Comparison of ENCODE assay signal across 8 mouse cellular contexts in the genomic region with DNA sequence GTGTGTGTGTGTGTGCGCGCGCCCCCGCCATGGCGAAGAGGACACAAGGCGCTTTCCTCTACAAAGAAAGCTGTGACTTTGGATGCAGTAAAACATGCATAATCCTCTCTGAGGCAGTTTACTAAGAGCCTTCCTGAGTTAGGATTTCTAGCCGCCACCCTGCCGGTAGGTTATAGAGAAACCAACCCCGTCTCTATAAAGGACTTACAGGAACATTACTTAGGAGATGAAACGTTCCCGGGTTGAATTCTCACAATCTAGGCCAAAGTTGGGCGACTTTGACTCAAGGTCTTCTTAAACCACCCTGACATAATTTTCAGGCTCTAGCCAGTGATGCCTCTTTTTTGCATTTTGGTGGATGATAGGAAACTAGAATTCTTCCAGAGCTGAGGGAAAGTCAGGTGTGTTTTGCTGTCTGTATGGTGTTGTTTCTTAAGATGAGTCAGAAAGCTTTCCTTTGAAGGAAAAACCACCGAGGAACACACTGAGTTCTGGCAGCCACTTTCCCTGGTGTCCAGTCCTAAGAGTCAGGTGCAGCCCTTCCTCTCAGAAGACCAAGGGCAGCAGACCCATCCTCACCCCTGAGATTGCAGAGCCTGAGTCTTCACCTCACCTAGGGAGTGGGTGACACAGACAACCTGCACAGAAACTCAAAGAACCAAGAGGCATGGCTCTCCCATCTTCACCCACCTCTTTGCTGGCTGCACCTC. TPM values are rescaled to one million over a fixed set of nuclear protein-coding genes. Genes with fewer than 3 reads are reported as not detected.
DNase-seq lines count a peak whose midpoint lies in the region; ATAC-seq and TF ChIP-seq lines count a peak whose summit lies in the region.

No protein-coding gene starts in this region.

- no peak for DNase-seq in heart, embryonic 10.5 days (ENCODE audit: low spot score)
- DNase-seq in heart, adult 8-10 months (ENCODE audit: low spot score), result no peak
- DNase-seq in liver, embryonic 14.5 days (ENCODE audit: low read depth in 3 of 3, low spot score in 3 of 3), result no peak
- no peak for DNase-seq in gastrocnemius, adult 8-10 months (ENCODE audit: low spot score in 2 of 2)
- DNase-seq in thymus, postnatal 0 days (ENCODE audit: low spot score), result no peak

- no peak for TF ChIP-seq CTCF in liver, embryonic 14.5 days (IDR thresholded peaks at IDR 0.05; ENCODE audit: low read depth)

- H3K27ac ChIP-seq in heart, embryonic 10.5 days, result peak overlapping the region; percentile 98
- peak overlapping the region; percentile 97 for H3K27ac ChIP-seq in forebrain, embryonic 13.5 days
- peak overlapping the region; percentile 85 for H3K27ac ChIP-seq in liver, embryonic 14.5 days

- H3K4me3 ChIP-seq in heart, embryonic 10.5 days, result peak overlapping the region; percentile 80
- peak overlapping the region; percentile 87 for H3K4me3 ChIP-seq in forebrain, embryonic 13.5 days
- H3K4me3 ChIP-seq in liver, embryonic 14.5 days (ENCODE audit: insufficient read depth in 1 of 2, low read depth in 2 of 2, low read length in 2 of 2), result peak overlapping the region; percentile 80 to 98

- H3K4me2 ChIP-seq in forebrain, embryonic 13.5 days, result peak overlapping the region; percentile 93
- H3K4me2 ChIP-seq in liver, embryonic 14.5 days (ENCODE audit: low read depth), result peak overlapping the region; percentile 87

- 4% methylated on average over 13 of the region's 13 CpGs for WGBS in heart, embryonic 10.5 days
- WGBS in forebrain, embryonic 13.5 days, result 2% methylated on average over 13 of the region's 13 CpGs
- WGBS in liver, embryonic 14.5 days (ENCODE audit: insufficient replicate concordance), result 3% methylated on average over 13 of the region's 13 CpGs

- H3K36me3 ChIP-seq in heart, embryonic 10.5 days, result no peaks in the 10 kb centered on the region
- no peaks in the 10 kb centered on the region for H3K36me3 ChIP-seq in forebrain, embryonic 13.5 days (ENCODE audit: poor library complexity, severe bottlenecking)
- H3K36me3 ChIP-seq in liver, embryonic 14.5 days (replicated peaks; ENCODE audit: control insufficient read depth, insufficient read depth, low read depth), result no peaks in the 10 kb centered on the region; the same call in 1 of the 2 replicates

- H3K27me3 ChIP-seq in heart, embryonic 10.5 days (ENCODE audit: insufficient read depth, poor library complexity, severe bottlenecking), result no peaks in the 10 kb centered on the region
- H3K27me3 ChIP-seq in forebrain, embryonic 13.5 days, result no peaks in the 10 kb centered on the region
- no peaks in the 10 kb centered on the region for H3K27me3 ChIP-seq in liver, embryonic 14.5 days (ENCODE audit: control insufficient read depth, insufficient read depth, low read length)

- H3K9ac ChIP-seq in forebrain, embryonic 13.5 days, result peak overlapping the region; percentile 97
- H3K9ac ChIP-seq in liver, embryonic 14.5 days (replicated peaks), result peak overlapping the region; percentile 99

- peak; percentile 2 for ATAC-seq in CD4-positive, CD25-positive, alpha-beta regulatory T cell, adult 4 months
- ATAC-seq in forebrain, embryonic 13.5 days, result peak; percentile 5; the same call in 1 of the 2 replicates
- no peak for ATAC-seq in liver, embryonic 14.5 days (ENCODE audit: insufficient read depth)
- ATAC-seq in activated CD4-positive, CD25-positive, alpha-beta regulatory T cell, adult 4 months, result no peak

- no peaks in the 10 kb centered on the region for H3K9me3 ChIP-seq in heart, embryonic 10.5 days
- no peaks in the 10 kb centered on the region for H3K9me3 ChIP-seq in forebrain, embryonic 13.5 days (replicated peaks)
- H3K9me3 ChIP-seq in liver, embryonic 14.5 days (ENCODE audit: control insufficient read depth, low read length), result no peaks in the 10 kb centered on the region

- no peak for TF ChIP-seq EP300 in liver, embryonic 14.5 days (IDR thresholded peaks at IDR 0.05; ENCODE audit: low read depth)

- peaks cover 88% of the 10 kb centered on the region for H3K4me1 ChIP-seq in heart, embryonic 10.5 days
- peaks cover 71% of the 10 kb centered on the region for H3K4me1 ChIP-seq in forebrain, embryonic 13.5 days
- peaks cover 34 to 50% of the 10 kb centered on the region in 2 experiments for H3K4me1 ChIP-seq in liver, embryonic 14.5 days (replicated peaks; ENCODE audit: control insufficient read depth in 2 of 2, insufficient read depth in 2 of 2, low read length in 1 of 2)

RNA-seq across cellular contexts. Expression of a gene that starts 24.1 kb away (rescaled TPM):
- polyA plus RNA-seq in heart, embryonic 10.5 days (2016; fragmentation: Nextera tagmentation; extraction: Ambion mirVana), result 8.0 and 10.5 TPM in 2 replicates
- 10 to 100 TPM; 13.1 to 17.5 (median 14.5) TPM for total RNA-seq in heart, adult 8-10 months (2022)
- polyA plus RNA-seq in CD4-positive, CD25-positive, alpha-beta regulatory T cell, adult 4 months (2017; shearing (Covaris generic)), result 1 to 10 TPM; 7.3 to 8.2 TPM
- 5.0 and 5.6 TPM in 2 replicates for polyA plus RNA-seq in forebrain, embryonic 13.5 days (2015; fragmentation: Nextera tagmentation; extraction: Ambion mirVana)
- 3.9 and 4.3 TPM in 2 replicates for polyA plus RNA-seq in liver, embryonic 14.5 days (2012; rRNA removed)
- 4.5 and 5.1 TPM in 2 replicates for polyA plus RNA-seq in liver, embryonic 14.5 days (2014; fragmentation: Nextera tagmentation; extraction: Ambion mirVana)
- polyA plus RNA-seq in activated CD4-positive, CD25-positive, alpha-beta regulatory T cell, adult 4 months (2017; shearing (Covaris generic)), result 1 to 10 TPM; 6.8 to 7.1 TPM
- total RNA-seq in gastrocnemius, adult 8-10 months (2022), result 1 to 10 TPM; 5.7 to 9.1 (median 7.4) TPM
- polyA plus RNA-seq in thymus, postnatal 0 days (2015; fragmentation: Nextera tagmentation; extraction: Ambion mirVana), result 5.1 and 6.3 TPM in 2 replicates

RNA-seq across cellular contexts. Expression of a gene that starts 46.3 kb away (rescaled TPM):
- polyA plus RNA-seq in heart, embryonic 10.5 days (2016; fragmentation: Nextera tagmentation; extraction: Ambion mirVana), result 0.71 and 1.1 TPM in 2 replicates
- under 1 TPM in 2 of 4 experiments, not detected in 2; 0.11 TPM for total RNA-seq in heart, adult 8-10 months (2022)
- not detected for polyA plus RNA-seq in CD4-positive, CD25-positive, alpha-beta regulatory T cell, adult 4 months (2017; shearing (Covaris generic))
- 3.6 and 4.3 TPM in 2 replicates for polyA plus RNA-seq in forebrain, embryonic 13.5 days (2015; fragmentation: Nextera tagmentation; extraction: Ambion mirVana)
- polyA plus RNA-seq in liver, embryonic 14.5 days (2012; rRNA removed), result 0.09 and 0.10 TPM in 2 replicates
- 0.05 and 0.11 TPM in 2 replicates for polyA plus RNA-seq in liver, embryonic 14.5 days (2014; fragmentation: Nextera tagmentation; extraction: Ambion mirVana)
- not detected for polyA plus RNA-seq in activated CD4-positive, CD25-positive, alpha-beta regulatory T cell, adult 4 months (2017; shearing (Covaris generic))
- total RNA-seq in gastrocnemius, adult 8-10 months (2022), result under 1 TPM in 3 of 4 experiments, not detected in 1; 0.10 to 0.17 (median 0.16) TPM
- polyA plus RNA-seq in thymus, postnatal 0 days (2015; fragmentation: Nextera tagmentation; extraction: Ambion mirVana), result 0.18 and 0.22 TPM in 2 replicates

Comparison
In these comparisons a context has a peak if more than half of its experiments do, and no peak if none do; other contexts are left out.
1. ATAC-seq: peak in CD4-positive, CD25-positive, alpha-beta regulatory T cell, adult 4 months (single experiment) and forebrain, embryonic 13.5 days (single experiment); none in liver, embryonic 14.5 days (single experiment) and activated CD4-positive, CD25-positive, alpha-beta regulatory T cell, adult 4 months (single experiment).
2. Peak in every context shown above with its lines, with median percentiles within 50 percentile points of each other: H3K27ac ChIP-seq and H3K4me3 ChIP-seq.